Mouse (Mus musculus): ENCODE measurements around the gene Cipc. TPM values are rescaled to one million over a fixed set of nuclear protein-coding genes. Genes with fewer than 3 reads are reported as not detected.

Gene Cipc
- polyA plus RNA-seq, 1 experiment, result 16.5 TPM

GRCm38 (mm10) chr12:86955894-86956293 is 9.1 kb downstream of the Cipc start:
- DNase-seq (ENCODE audit: low read depth, low spot score), result no peak
- WGBS, result 32% methylated on average over 2 of the region's 2 CpGs

GRCm38 (mm10) chr12:86958558-86958957 is 11.7 kb downstream of the Cipc start:
- DNase-seq (ENCODE audit: low read depth, low spot score), result no peak
- WGBS, result 85% methylated on average over 5 of the region's 5 CpGs

- WGBS, result 96% methylated on average over 5 of the region's 5 CpGs
- DNase-seq (ENCODE audit: low read depth, low spot score), result no peak
Observed at GRCm38 (mm10) chr12:86959661-86960060, 12.8 kb downstream of the Cipc start.

GRCm38 (mm10) chr12:86960138-86960537 is 13.3 kb downstream of the Cipc start:
- no peak for DNase-seq (ENCODE audit: low read depth, low spot score)
- WGBS, result 93% methylated on average over 15 of the region's 15 CpGs

GRCm38 (mm10) chr12:86960791-86961335 is 14.0 kb downstream of the Cipc start:
- WGBS, result 94% methylated on average over 3 of the region's 3 CpGs
- no peak for DNase-seq (ENCODE audit: low read depth, low spot score)

- no peak for DNase-seq (ENCODE audit: low read depth, low spot score)
- 78% methylated on average over 11 of the region's 11 CpGs for WGBS
Observed at GRCm38 (mm10) chr12:86961589-86962344, 14.9 kb downstream of the Cipc start.

GRCm38 (mm10) chr12:86964278-86965057 is 17.6 kb downstream of the Cipc start:
- DNase-seq (ENCODE audit: low read depth, low spot score), result no peak
- WGBS, result 78% methylated on average over 16 of the region's 16 CpGs

- 86% methylated on average over 4 of the region's 4 CpGs for WGBS
- DNase-seq (ENCODE audit: low read depth, low spot score), result no peak
Observed at GRCm38 (mm10) chr12:86965237-86965799, 18.5 kb downstream of the Cipc start.

- no peak for DNase-seq (ENCODE audit: low read depth, low spot score)
- WGBS, result 78% methylated on average over 13 of the region's 13 CpGs
Observed at GRCm38 (mm10) chr12:86968468-86969219, 21.8 kb downstream of the Cipc start.

- WGBS, result 76% methylated on average over 3 of the region's 3 CpGs
- no peak for DNase-seq (ENCODE audit: low read depth, low spot score)
Observed at GRCm38 (mm10) chr12:86969220-86969601, 22.4 kb downstream of the Cipc start.

GRCm38 (mm10) chr12:86971089-86971488 is 24.2 kb downstream of the Cipc start:
- WGBS, result 91% methylated on average over 7 of the region's 7 CpGs
- no peak for DNase-seq (ENCODE audit: low read depth, low spot score)

- DNase-seq (ENCODE audit: low read depth, low spot score), result peak; percentile 90
- whole genome bisulfite sequencing, result 9% methylated on average over 7 of the region's 7 CpGs
Observed at GRCm38 (mm10) chr12:86973216-86973615, 26.4 kb downstream of the Cipc start.

GRCm38 (mm10) chr12:86973706-86974105 is 26.9 kb downstream of the Cipc start:
- no peak for DNase-seq (ENCODE audit: low read depth, low spot score)
- WGBS, result 14% methylated on average over 8 of the region's 8 CpGs

GRCm38 (mm10) chr12:86974387-86975288 is 27.8 kb downstream of the Cipc start:
- 8% methylated on average over 40 of the region's 40 CpGs for WGBS
- no peak for DNase-seq (ENCODE audit: low read depth, low spot score)

GRCm38 (mm10) chr12:86975761-86976160 is 28.9 kb downstream of the Cipc start:
- 88% methylated on average over 10 of the region's 10 CpGs for WGBS

GRCm38 (mm10) chr12:86976511-86977168 is 29.8 kb downstream of the Cipc start:
- WGBS, result 62% methylated on average over 6 of the region's 6 CpGs
- no peak for DNase-seq (ENCODE audit: low read depth, low spot score)

More at GRCm38 (mm10) chr12:86975761-86976160, 28.9 kb downstream of the Cipc start:
- DNase-seq (ENCODE audit: low read depth, low spot score), result no peak

- no peak for DNase-seq (ENCODE audit: low read depth, low spot score)
- 25% methylated on average over 15 of the region's 15 CpGs for WGBS
Observed at GRCm38 (mm10) chr12:86977833-86978232, 31.0 kb downstream of the Cipc start.

- DNase-seq (ENCODE audit: low read depth, low spot score), result no peak
- 29% methylated on average over 9 of the region's 9 CpGs for WGBS
Observed at GRCm38 (mm10) chr12:86981180-86981579, 34.3 kb downstream of the Cipc start.

Measured in large intestine, adult 2 months (tissue).